Mouse (Mus musculus) embryo, embryonic 11 days (tissue): ENCODE measurements at regions not wholly inside any gene's neighbourhood (a gene's known extent, or its start where the extent isn't known, plus 50 kb on each side); places are given as distances from the start of the nearest gene placed in this dataset.

Experiments
- DNase-seq: peaks from one replicate; pipeline ENCODE4 v3.0.0-alpha.2; 2015

DNA sequence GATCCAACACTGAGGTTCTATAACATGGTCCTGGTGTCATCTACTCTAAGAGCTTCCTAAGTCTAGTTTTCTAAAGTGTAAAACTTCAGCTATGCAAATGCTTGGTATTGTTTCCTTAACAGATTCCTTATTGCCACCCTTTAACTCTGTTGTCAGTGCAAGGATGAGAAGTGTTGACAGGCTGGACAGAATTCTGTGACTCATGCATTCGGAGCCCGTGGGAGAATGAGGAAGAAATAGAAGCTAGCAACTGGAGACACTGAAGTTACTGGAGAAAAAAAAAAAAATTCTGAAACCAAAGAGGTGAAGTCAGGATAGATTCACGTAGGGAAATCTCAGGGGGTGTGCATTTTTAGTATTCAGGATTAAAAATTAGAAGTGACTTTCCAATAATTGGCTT, 128.6 kb upstream of the Pum3 start:
- no peak for DNase-seq

DNA sequence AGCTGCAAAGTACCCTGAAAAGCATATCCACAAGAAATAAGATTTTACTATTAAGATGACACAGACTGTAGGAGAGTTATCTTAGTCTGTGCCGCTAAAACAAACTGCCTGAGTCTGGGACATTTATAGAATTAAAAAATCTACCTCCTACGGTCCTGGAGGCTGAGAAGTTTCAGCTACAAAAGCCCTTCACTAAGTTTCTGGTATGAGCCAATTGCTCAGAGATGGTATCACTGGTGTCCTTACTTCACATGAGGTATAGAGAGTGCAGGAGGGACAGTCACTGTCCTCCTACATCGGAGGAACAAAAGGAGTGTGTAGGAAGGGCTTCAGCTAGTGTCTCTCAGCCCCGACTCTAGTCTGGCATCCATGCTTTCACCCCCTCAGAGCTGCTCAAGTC, 127.1 kb upstream of the Pum3 start:
- no peak for DNase-seq

DNA sequence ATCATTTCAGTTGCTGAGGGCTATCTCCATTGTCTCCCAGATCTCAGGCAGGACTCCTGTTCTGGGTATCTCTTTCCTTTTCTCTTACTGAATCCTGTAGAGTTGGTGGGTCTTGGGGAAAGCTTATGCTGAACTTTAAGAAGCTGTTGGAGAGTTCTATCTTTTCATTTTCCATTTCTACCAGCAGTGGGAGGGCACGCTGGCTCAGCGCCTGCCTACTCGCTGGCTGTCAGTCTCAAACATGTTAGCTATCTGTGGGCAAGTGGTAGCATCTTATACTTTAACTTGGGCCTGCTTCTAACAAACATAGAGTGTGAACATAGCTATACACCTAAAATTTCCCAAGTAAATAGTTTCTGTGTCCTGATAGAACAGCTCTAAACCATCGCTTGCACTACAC, 125.2 kb upstream of the Pum3 start:
- DNase-seq, result no peak

DNA sequence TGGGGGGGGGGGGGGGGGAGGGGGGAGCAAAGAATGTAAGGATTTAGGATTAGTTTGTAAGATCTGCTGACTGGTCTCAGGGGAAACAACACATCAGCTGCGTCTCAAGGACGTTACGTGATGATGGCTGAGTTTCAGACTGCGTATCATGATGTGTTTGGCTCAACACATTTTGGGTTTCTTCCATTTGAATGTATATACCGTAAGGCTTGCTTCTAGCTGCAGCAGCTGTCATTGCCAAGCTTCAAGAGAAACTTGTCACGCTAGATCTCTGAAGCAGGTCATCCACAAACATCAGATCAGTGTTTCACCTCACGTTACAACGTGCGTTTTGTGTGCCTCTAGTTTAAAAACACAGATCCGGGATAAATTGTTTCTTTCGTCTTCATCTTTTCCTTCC, 123.6 kb upstream of the Pum3 start:
- DNase-seq, result no peak

DNA sequence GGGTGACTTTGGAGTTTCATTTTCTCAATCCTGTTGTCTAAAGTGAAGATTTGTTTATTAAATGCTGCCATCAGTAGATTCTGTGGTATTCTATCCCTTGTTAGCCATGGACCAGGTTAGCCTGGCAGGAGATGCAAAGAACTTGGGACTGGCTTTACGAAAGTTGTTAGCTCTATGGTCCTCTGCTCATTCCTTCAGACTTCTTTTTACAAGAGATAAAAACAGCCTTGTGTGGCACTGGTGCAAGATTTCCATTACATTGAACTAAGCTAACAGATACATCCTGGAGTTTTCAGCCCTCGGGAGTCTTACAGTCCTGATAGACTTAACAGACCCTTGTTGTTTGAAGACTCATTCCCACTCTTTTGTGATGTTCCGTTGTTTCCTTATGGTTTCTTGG, 108.1 kb upstream of the Pum3 start:
- no peak for DNase-seq

DNA sequence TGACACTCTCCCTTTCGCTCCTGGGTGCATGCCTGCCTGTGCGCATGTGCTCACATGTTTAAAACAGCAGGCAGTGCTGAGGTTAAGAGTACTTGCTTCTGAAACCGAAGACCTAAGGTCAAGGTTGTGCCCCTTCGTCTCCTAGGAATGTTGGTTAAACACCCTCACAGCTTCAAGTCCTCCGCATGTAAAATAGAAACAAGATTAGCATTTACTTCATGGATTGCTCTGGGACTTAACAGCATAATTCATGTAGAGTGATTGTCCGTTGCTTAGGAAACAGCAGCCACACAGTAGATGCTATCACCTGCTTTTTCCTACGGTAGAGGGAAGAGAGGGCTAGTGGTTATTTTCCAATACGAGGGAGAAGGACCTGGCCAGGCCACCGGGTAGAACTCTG, 107.4 kb upstream of the Pum3 start:
- no peak for DNase-seq

DNA sequence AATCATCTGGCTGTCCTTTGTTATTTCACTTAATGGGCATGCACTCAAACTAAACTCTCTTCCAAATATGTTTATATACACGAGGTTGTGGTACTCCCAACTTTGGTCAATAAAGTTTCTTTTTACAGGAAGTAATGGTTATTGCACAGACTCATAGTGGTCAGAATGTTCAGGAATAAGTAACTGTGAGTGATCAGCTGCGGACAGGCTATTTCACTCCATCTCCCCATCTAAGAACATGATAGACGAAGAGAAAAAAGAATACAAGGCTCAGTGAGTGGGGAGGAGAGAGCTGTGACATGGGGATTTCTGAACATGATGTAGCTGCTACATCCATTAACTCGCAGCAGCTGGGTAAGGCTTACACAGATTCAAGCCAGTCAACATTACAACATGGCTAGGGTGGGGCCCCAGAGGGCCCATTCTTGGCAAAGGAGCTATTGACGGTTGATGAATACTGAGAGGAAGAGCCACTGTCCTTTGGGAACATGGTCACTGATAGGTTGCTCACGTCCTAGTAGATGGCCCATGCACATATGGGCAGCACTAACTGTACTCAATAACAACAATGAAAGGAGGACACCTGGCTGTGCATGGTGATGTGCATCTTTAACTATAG, 98.4 kb upstream of the Pum3 start:
- DNase-seq, result no peak

DNA sequence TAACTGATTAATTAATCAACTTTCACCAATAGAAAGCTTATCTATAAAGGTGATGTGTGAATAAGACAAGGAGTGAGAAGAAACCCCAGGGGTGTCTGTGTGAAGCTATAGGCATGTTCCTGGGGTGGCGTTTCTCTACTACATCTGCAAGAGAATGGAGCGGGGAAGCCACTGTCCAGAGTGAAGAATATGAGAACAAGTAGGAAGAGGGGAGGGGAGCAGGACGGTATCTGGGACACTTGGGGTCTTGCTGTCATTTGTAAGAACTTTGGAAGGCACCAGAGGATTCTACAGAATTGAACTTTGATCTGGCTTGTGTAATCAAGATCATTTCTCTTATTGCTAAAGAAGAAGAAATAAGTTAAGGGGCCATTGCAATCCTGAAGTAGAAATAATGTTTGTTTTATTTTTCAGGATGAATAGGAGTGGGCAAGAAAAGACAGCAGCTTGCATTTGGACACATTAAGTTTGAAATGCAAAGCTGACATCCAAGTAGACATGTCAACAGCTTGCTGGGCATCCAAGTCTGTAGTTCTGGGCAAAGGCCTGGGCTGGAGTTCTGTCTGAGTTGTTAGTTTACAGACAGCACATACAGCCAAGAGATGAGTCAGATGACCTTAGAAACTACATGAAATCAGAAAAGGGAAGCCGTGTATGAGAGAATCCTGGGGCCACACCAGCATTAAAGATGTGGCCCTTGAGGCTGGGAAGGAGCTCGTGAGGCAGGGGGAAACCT, 89.9 kb upstream of the Pum3 start:
- no peak for DNase-seq

DNA sequence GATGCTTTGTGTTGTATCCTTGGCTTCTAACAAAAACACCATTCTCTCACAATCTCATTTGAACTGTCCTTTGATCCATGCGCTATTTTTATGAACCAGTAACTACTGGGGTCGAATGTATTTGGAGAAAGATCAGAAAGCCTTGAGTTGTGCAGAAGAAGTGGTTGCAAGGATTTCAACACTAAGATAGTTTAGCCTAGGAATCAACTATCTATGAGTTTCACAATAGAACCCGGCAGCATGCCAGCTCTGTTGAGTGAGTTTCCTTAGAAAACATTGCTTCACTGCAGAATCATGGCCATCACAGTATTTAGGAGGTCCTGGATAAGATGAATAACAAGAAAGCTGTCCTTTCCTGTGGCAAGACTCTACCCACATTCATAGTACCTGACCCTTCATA, 84.6 kb upstream of the Pum3 start:
- no peak for DNase-seq

DNA sequence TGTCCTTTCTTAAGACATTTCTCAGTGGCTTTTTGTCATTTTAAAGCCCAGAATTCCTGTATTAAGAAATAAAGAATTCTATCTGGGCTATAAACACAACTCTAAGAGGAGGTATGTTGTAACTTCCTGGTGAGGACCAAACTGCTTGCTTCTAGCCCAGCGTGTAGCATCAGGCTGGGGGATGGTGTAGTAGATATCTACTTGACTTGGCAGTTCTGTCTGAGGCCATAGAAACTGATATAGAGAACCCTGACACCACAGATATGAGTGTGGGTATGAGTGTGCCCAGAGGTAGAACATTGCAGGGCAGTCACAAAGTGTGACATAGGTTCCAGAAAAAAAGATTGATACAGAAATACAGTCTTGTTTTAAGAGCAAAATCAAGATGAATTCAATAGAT, 83.9 kb upstream of the Pum3 start:
- DNase-seq, result no peak

DNA sequence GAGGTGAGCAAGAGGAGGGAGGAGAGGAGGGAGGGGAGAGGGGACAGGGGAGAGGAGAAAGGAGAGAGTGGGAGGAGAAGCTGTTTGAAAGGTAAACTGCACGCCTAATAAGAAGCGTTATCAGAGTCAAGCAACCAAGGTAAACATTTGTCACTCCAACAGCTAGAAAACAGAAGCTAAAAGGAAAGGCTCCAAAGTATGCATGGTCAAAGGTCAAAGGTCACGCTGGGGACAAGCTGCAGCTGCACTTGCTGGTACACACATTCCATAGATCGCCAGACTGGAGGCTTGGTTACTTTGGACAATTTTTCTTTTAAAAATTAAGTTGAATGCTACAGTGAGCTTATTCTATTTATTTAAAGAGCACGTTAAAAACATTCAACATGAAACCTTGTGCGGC, 81.7 kb upstream of the Pum3 start:
- peak; percentile 63 for DNase-seq

DNA sequence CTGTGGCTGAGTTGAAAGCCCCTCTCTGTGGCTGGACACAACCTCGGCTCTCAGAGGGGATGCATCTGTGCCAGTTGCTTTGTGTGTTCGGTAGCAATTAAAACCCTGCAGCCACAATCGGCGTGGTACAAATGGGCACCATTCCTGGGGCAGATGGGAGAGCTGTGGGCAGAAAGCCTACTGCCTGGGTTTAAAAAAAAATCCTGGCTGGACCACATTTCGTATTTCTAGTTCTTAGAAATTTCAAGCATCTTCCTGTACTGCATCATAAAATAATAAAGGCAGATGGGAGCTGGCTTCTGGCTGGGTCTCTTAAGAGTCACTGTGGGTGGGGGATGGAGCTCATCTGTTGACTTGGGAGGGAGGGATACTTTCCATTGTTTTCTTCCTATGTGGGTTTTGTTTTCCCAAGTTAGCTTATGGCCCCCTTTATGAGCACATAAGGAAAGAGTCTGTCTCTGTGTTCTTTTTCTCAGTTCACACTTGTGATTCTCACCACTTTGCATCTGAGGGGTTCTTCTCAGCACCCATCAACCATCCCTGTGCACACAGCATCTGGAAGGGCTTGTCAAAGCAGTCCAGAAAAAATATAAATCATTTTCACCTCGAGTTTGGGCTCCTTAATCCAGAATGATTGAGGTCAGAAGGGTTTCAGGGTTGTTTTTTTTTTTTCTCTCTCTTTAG, 80.5 kb upstream of the Pum3 start:
- DNase-seq, result no peak

DNA sequence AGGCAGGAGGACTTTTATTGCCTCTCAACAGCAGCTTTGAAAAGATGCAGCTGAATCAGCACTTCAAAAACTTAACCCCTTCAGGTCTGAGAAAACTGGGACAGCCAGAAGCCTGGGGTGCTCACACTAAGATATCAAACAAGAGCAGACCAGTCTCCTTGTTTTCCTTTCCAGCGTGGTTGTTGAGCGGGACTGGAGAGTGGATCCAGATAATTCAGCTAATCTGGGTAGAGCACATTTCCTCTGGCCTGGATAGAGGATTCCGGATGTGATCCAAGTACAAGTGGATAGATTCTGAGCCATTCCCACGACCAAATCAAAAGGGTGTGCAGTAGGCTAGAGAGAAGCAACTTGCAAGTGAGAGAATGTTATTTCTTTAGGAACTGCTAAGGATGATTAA, 68.7 kb upstream of the Pum3 start:
- no peak for DNase-seq

DNA sequence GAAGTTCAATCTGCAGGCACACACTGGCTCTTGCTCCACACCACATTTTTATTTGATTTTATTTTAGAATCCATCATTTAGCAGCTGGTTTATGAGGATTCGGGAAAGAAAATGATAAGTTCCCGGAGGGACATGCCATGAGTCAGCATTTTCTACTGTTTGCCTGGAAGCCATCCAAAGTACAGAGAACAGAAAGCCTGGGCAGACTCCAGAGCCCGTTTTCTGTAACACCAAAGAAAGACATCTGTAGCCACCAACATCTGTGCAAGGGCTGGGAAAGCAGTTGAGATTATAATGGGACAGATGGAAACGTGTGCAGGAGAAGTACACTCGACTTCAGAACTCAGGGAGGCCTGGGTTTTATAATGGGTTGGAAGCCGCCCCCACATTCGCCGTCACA, 62.8 kb upstream of the Pum3 start:
- no peak for DNase-seq

DNA sequence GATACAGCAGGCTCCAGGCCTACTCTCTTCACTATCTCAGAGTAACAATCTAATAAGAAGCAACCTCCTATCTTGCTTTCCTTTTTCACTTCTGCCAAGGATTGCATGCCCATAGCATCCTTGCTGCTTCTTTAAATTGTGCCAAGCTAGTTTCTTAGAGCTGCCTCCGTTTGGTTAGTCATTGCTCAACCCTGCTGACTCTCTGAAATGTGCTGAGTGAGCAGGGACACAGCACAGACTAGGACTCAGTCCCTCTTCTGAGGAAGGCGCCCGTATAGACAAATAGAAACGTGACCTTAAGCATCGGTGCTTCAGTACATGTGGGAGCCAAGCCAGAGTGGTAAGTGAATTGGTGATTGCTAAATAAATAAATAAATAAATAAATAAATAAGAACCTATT, 62.2 kb upstream of the Pum3 start:
- no peak for DNase-seq

DNA sequence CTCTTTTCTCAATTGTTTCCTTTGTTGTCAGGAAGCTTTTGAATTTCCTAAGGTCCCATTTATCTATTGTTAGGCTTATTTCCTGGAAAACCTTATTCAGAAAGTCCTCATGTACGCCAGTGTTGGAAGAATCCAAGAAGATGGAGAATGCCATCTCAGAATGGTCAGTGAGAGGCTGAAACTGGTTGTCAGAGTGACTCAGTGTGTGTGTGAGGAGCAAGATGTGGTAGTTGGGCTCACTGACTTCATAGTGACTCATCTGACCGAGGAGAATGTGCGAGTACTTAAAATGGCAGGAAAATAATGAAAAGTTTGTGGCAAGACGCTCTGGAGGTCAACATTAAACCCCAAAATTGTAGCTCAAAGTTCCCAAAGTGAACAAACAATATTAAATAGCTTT, 59.4 kb upstream of the Pum3 start:
- no peak for DNase-seq
